Mouse (Mus musculus) activated CD4-positive, CD25-positive, alpha-beta regulatory T cell, adult 4 months (primary cell): ENCODE results near the gene Lingo1. TPM values are rescaled to one million over a fixed set of nuclear protein-coding genes. Genes with fewer than 3 reads are reported as not detected.

Experiments
- ATAC-seq: one replicate; pipeline ENCODE4 v1.8.0; 2017
- polyA plus RNA-seq, 2 experiments: library from polyadenylated mRNA; unstranded; fragments of 100-300 nt; shearing (Covaris generic); gene quantifications; one replicate each; pipeline ENCODE4 v1.2.1; 2017

The Lingo1 gene
- polyA plus RNA-seq, 2 experiments from 2014 or later, result not detected

- ATAC-seq, result no peak
These were observed 74.0 kb downstream of the Lingo1 start for GRCm38 (mm10) chr9:56722089-56722825.

- ATAC-seq, result no peak
These were observed 77.3 kb downstream of the Lingo1 start for GRCm38 (mm10) chr9:56718984-56719383.

- ATAC-seq, result no peak
These were observed 79.7 kb downstream of the Lingo1 start for GRCm38 (mm10) chr9:56716565-56716964.

- no peak for ATAC-seq
These were observed 80.2 kb downstream of the Lingo1 start for GRCm38 (mm10) chr9:56716066-56716465.

- ATAC-seq, result no peak
These were observed 81.9 kb downstream of the Lingo1 start for GRCm38 (mm10) chr9:56714391-56714790.

GRCm38 (mm10) chr9:56712667-56713369 lies 83.5 kb downstream of the Lingo1 start:
- ATAC-seq, result no peak

- no peak for ATAC-seq
These were observed 85.3 kb downstream of the Lingo1 start for GRCm38 (mm10) chr9:56710958-56711357.

- no peak for ATAC-seq
These were observed 89.7 kb downstream of the Lingo1 start for GRCm38 (mm10) chr9:56706482-56707085.

- ATAC-seq, result no peak
These were observed 94.9 kb downstream of the Lingo1 start for GRCm38 (mm10) chr9:56701394-56701793.

GRCm38 (mm10) chr9:56700866-56701265 lies 95.4 kb downstream of the Lingo1 start:
- no peak for ATAC-seq

GRCm38 (mm10) chr9:56698715-56699370 lies 97.4 kb downstream of the Lingo1 start:
- no peak for ATAC-seq

GRCm38 (mm10) chr9:56694079-56694478 lies 102.2 kb downstream of the Lingo1 start:
- no peak for ATAC-seq

- no peak for ATAC-seq
These were observed 105.0 kb downstream of the Lingo1 start for GRCm38 (mm10) chr9:56691226-56691625.

- ATAC-seq, result no peak
These were observed 105.6 kb downstream of the Lingo1 start for GRCm38 (mm10) chr9:56690679-56691078.

GRCm38 (mm10) chr9:56687490-56687889 lies 108.8 kb downstream of the Lingo1 start:
- ATAC-seq, result no peak

GRCm38 (mm10) chr9:56687145-56687477 lies 109.2 kb downstream of the Lingo1 start:
- no peak for ATAC-seq

GRCm38 (mm10) chr9:56686339-56687144 lies 109.7 kb downstream of the Lingo1 start:
- no peak for ATAC-seq

- ATAC-seq, result no peak
These were observed 113.4 kb downstream of the Lingo1 start for GRCm38 (mm10) chr9:56682826-56683225.

GRCm38 (mm10) chr9:56681950-56682349 lies 114.3 kb downstream of the Lingo1 start:
- no peak for ATAC-seq

- ATAC-seq, result no peak
These were observed 117.2 kb downstream of the Lingo1 start for GRCm38 (mm10) chr9:56678929-56679681.

GRCm38 (mm10) chr9:56675696-56676095 lies 120.6 kb downstream of the Lingo1 start:
- no peak for ATAC-seq
